Mouse (Mus musculus): ENCODE results near the gene Nmrk2.
"Not testable (repeated sequence)": the region's sequence is repeated elsewhere in the genome, so short reads cannot be mapped to it uniquely, and the experiment has no call there.

Nmrk2 gene

DNA sequence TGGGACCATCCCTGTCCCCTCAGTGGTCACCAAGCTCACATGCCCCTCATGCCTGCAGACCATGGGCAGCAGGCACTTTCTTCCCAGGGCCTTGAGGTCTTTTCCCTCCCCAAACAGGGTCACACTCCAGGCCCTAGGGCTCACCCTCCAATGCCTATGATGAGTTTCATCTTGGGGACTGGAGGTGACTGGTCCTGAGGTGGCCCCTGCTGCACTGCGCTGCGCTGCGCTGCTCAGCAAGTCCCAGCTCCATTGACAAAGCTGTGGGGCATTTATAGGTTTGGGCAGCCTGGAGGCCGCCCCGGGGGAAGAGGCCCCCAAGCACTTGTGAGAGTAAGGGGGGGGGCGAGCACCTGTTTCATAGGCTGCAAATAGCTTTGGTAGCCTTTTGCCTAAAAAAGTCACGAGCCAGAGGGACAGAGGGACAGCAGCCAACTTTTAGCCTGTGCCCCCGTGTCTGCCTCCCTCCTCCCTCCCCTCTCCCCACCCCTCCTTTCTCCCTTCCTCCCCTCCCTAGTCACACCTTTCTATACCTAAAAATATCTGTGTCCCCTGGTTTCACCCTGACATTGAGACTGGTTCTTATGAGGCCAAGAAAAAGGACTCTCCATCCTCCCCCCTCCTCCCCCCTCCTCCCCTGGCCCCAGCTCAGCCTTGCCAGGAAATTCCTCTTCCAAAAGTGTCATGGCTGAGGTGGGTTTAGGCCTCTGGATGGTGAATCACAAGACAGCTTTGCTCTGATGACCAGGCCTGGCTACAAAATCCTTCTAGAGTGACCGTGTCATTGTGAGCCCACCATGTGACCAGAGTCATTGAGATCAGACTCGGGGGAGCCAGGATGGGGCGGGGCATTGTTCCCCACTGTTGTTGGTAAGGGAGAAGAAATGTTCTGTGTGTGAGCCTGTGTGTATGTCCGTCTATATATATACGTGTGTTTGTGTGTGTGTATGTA lies at the start of gene Nmrk2:
Nmrk2 (minus strand) TSS at position 245 of the 952 bp plus-strand sequence.
- DNase-seq, result no peak

- DNase-seq, result no peak
Measured at GRCm38 (mm10) chr10:81249442-81249841, 47.6 kb upstream of the Nmrk2 start.

GRCm38 (mm10) chr10:81247804-81248203 lies 46.0 kb upstream of the Nmrk2 start:
- no peak for DNase-seq

DNA sequence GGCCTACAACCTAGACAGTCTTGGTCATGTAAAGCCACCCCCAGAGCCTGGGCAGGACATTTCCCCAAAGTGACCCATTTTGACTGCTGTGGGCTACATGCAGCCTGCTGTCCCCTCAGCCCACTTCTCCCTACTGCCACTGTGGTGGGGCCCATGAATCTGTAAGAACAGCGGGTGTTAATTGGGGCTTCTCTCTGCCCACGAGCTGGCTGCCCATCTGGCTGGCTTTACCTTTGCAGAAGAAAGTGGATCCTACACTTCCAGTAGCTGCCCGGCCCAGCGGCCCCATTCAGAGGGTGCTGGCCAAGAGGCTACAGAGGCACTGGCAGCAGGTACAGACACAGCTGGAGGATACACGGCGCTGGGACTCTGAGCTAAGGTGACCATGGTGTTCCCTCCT lies 43.3 kb upstream of the Nmrk2 start:
- DNase-seq, result no peak

DNA sequence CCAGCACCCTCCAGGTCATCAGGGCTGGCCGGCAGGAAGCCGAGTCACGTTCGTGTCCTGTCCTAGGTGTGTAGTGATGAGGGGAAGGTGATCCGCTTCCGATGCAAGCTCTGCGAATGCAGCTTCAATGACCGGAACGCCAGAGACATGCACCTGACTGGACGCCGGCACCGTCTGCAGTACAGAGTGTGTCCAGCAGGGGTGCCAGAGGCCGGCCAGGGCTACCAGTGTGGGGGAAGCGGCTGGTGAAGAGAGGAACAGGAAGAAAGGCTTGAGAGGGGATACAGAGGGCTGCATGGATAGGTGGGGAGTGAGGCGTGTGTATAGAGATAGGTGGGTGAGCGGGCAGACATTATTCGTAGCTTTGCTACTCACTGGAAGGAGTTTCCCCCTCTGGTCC lies 42.7 kb upstream of the Nmrk2 start:
- peak; percentile 78 for DNase-seq

DNA sequence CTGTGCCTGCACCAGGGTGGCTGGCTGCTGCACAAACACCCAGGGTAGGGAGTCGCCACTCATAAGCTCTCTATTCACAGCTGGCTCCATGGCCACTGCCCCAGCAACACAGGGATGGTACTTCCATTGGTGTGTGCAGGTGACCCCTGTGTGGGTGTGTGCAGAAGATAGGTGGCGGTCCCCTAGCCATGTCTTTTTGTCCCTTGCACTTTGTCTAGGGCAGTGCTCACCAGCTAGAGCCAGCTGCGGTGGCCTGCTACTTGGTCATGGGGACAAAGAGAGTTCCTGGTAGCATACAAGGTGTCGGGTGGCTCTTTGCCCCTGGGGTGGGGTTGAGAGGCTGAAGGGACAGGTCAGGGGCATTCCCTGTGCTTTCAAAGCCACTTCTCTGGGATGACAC lies 42.3 kb upstream of the Nmrk2 start:
- no peak for DNase-seq

DNA sequence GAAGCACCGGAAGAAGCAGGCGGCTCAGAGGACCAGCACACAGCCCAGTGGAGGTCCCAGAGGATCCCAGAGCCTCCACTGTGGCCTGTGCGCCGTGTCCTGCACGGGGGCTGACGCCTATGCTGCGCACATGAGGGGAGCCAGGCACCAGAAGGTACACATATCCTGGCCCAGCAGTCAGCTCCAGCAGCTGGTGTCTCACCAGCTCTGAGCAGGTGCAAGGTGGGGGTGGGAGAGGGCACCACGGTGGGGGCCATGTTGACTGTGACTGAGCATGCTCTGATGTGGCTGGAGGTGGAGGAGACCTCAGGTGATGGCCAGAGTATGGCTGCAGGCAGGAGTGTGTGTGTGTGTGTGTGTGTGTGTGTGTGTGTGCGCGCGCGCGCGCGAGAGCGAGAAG lies 40.2 kb upstream of the Nmrk2 start:
- no peak for DNase-seq

- DNase-seq, result peak; percentile 59
Measured at GRCm38 (mm10) chr10:81240876-81241275, 39.0 kb upstream of the Nmrk2 start.

DNA sequence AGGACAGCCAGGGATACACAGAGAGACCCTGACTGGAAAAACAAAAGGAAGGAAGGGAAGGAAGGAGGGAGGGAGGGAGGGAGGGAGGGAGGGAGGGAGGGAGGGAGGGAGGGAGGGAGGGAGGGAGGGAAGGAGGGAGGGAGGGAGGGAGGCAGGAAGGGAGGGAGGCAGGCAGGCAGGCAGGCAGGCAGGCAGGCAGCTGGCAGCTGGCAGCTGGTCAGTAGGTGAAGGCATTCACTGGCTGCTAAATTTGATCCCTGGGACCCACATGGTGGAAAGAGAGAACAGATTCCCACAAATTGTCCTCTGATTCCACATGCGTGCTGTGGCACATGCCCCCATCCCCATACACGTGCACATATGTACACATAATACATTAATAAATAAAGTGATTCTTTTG lies 36.8 kb upstream of the Nmrk2 start:
- no peak for DNase-seq

DNA sequence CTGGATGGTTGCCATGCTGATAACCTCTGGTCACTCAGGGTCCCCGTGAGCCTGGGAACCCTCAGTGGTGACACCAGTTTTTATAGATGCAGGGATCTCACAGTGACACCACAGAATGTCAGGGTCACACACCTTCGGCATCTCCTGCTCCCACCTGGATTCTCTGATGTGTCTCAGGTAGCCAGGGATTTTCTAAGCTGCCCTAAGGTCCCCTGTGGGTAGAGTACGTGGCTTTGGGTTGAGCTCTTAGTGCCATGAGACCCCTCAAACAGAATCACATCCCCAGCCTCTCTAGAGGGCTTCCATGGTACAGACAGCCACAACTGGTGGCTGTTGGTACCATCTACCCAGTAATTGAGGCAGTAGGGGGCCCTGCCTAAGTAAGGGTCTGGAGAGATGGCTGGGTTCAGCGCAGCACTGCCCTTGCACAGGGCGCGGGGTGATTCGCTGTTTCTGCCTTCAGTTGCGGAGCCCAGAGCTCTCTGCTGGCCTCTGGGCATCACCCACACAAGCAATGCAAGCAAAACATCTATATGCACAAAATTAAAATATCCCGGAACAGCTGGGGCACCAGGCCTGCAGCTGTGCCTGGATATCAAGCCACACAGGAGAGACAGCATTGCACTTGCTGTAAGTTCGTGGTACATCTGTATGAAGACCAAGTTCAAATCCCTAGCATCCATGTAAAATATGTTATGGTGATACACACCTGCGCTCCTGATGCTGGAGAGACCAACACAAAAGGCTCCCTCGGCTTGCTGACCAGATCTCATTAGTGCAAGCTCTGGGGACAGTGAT lies 34.8 kb upstream of the Nmrk2 start:
- no peak for DNase-seq

- no peak for DNase-seq
Measured at GRCm38 (mm10) chr10:81234206-81234605, 32.4 kb upstream of the Nmrk2 start.

- DNase-seq, result no peak
Measured at GRCm38 (mm10) chr10:81233226-81233585, 31.4 kb upstream of the Nmrk2 start.

- DNase-seq, result peak; percentile 95
Measured at GRCm38 (mm10) chr10:81232580-81233225, 30.9 kb upstream of the Nmrk2 start, which contains the start of gene Zfr2. TSS of gene Zfr2 (plus strand) at chr10:81233155.

DNA sequence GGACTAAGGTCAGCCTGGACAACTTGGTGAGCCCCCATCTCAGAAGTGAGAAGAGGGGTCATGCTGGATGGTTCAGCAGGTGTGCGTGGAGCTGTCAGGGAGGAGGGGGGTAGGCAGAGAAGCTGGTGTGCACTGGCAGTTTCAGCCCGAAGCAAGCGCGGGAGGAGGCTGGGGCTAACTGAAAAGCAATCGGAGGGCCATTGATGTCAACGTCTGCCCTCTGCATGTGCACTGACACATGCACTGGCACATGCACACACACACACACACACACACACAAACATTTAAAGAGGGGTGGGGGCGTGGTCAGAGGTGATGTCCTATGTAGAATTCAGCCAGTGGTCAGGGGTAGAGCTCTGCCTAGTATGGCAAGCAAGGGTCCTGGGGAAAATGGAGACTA lies 29.6 kb upstream of the Nmrk2 start:
- no peak for DNase-seq

- peak; percentile 85 for DNase-seq
Measured at GRCm38 (mm10) chr10:81230438-81231332, 28.8 kb upstream of the Nmrk2 start, which contains the start of gene Atcay. TSS of gene Atcay (minus strand) at chr10:81230833.

- no peak for DNase-seq
Measured at GRCm38 (mm10) chr10:81229735-81230437, 28.0 kb upstream of the Nmrk2 start.

GRCm38 (mm10) chr10:81223731-81224130 lies 21.9 kb upstream of the Nmrk2 start:
- not testable (repeated sequence) for DNase-seq

- no peak for DNase-seq
Measured at GRCm38 (mm10) chr10:81221402-81222015, 19.7 kb upstream of the Nmrk2 start.

DNA sequence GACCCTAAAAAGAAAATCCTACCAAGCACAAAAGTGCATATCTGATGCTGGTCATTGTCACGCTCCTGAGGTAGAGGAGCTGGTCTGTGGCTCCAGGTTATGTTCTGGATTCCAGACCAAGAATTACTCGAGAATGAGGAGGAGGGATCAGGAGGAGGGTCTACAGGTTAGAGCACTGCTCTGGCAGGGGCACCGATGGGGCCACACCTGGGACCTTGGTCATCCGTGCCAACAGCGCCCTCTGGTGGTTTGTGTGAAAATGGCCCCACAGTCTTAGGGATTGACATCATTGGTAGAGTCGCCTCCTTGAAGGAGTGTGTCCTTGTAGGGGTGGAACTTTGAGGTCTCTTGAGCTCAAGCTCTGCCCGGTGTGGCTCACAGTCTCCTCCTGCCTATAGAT lies 16.1 kb upstream of the Nmrk2 start:
- DNase-seq, result no peak

DNA sequence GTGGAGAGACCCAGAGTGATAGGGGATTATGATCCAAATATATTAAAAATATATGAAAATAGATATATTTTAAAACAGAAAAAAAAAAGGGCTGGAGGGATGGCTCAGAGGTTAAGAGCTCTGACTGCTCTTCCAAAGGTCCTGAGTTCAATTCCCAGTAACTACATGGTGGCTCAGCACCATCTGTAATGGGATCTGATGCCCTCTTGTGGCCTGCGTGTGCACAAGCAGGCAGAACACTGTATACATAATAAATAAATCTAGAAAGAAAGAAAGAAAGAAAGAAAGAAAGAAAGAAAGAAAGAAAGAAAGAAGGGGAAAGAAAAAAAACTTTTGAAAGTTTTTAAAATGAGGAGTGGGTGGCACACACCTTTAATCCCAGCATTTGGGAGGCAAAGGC lies 15.4 kb upstream of the Nmrk2 start:
- not testable (repeated sequence) for DNase-seq

DNA sequence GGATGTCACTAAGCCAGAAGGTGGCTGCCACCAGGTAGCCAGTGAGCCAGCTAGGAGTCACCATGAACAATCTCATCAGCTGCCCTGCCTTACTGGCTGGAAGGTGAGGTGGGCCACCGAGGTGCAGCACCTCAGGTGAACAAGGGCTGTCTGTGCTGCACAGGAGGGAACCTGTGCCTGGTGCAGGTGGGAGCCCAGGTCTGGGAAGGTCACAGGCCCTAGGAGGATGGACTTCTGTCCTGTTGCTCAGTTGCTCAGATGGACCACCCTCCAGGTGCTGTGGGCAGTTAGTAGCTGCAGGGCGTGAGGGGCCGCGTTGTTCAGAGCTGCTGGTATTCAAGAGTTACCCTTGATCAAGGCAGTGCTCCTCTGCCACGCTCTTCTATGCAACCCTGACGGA lies 15.0 kb upstream of the Nmrk2 start:
- DNase-seq, result no peak
